Mouse (Mus musculus) ES-E14 (cell line): ENCODE measurements at regions not wholly inside any gene's neighbourhood (a gene's known extent, or its start where the extent isn't known, plus 50 kb on each side); places are given as distances from the start of the nearest gene placed in this dataset.
"Not testable (repeated sequence)": the region's sequence is repeated elsewhere in the genome, so short reads cannot be mapped to it uniquely, and the experiment has no call there.

Experiments
- DNase-seq: peaks from one replicate; pipeline ENCODE4 v3.0.0-alpha.2; 2013; ENCODE audit warnings: low read depth, low spot score
- H3K27ac ChIP-seq: 2 replicates; pipeline ENCODE4 v1.5.1; 2012; ENCODE audit warnings: low read depth, mild to moderate bottlenecking, low read length, moderate library complexity, mixed read lengths; ENCODE audit not compliant: poor library complexity, insufficient read depth, severe bottlenecking
- H3K36me3 ChIP-seq: 2 replicates; pipeline ENCODE4 v1.6.1; 2012; ENCODE audit warnings: mild to moderate bottlenecking, low read length, moderate library complexity, mixed read lengths; ENCODE audit not compliant: control insufficient read depth, poor library complexity, insufficient read depth, severe bottlenecking
- H3K4me1 ChIP-seq, 2 experiments: fragments of 150-350 bp in 1 of 2; sonication (generic) in 1 of 2; 2 replicates each; pipeline ENCODE4 v1.6.1; 2012; ENCODE audit warnings: low read length in 2 of 2, mild to moderate bottlenecking in 1 of 2, mixed read lengths in 1 of 2; ENCODE audit not compliant: control insufficient read depth in 2 of 2, insufficient read depth in 2 of 2, poor library complexity in 1 of 2
- H3K4me3 ChIP-seq, 2 experiments: fragments of 150-350 bp in 1 of 2; sonication (generic) in 1 of 2; 2 replicates each; pipeline ENCODE4 v1.5.1; 2012; ENCODE audit warnings: low read length in 2 of 2, low read depth in 1 of 2, mild to moderate bottlenecking in 1 of 2, mixed read lengths in 1 of 2; ENCODE audit not compliant: insufficient read depth in 1 of 2, poor library complexity in 1 of 2, severe bottlenecking in 1 of 2
- H3K9ac ChIP-seq: 2 replicates; pipeline ENCODE4 v1.6.1; 2012; ENCODE audit warnings: low read depth, mild to moderate bottlenecking, low read length, mixed read lengths; ENCODE audit not compliant: poor library complexity, insufficient read depth, severe bottlenecking
- H3K9me3 ChIP-seq: fragments of 150-350 bp; sonication (generic); 2 replicates; pipeline ENCODE4 v1.6.1; 2012; ENCODE audit warnings: low read depth, mild to moderate bottlenecking, low read length; ENCODE audit not compliant: control insufficient read depth, insufficient read depth
- CHD2 ChIP-seq: IDR thresholded peaks from 2 replicates; pipeline ENCODE4 v1.6.1; 2014; ENCODE audit warnings: mild to moderate bottlenecking, low read depth, low read length, inconsistent platforms
- HCFC1 ChIP-seq: IDR thresholded peaks from 2 replicates; pipeline ENCODE4 v1.6.1; 2012; ENCODE audit warnings: low read length, inconsistent platforms, borderline replicate concordance; ENCODE audit not compliant: insufficient read depth
- MAFK ChIP-seq: IDR thresholded peaks from 2 replicates; pipeline ENCODE4 v1.6.1; 2014; ENCODE audit warnings: mild to moderate bottlenecking, low read depth, low read length, inconsistent platforms; ENCODE audit not compliant: insufficient read depth
- ZC3H11A ChIP-seq: IDR thresholded peaks from 2 replicates; pipeline ENCODE4 v1.6.1; 2012; ENCODE audit warnings: low read depth, mild to moderate bottlenecking, inconsistent platforms, low read length, borderline replicate concordance
- ZNF384 ChIP-seq: IDR thresholded peaks from 2 replicates; pipeline ENCODE4 v1.6.1; 2012; ENCODE audit warnings: low read depth, low read length, inconsistent platforms
- in situ Hi-C, 2 experiments: fragments of 600-800 bp; cut with MboI; formaldehyde crosslinking; loops; one replicate each; pipeline ENCODE4 v1.15.1; 2025; ENCODE audit warnings: low sequenced_read_pairs in 2 of 2, inconsistent platforms in 1 of 2; ENCODE audit not compliant: unreplicated experiment in 2 of 2

GRCm38 (mm10) chr13:70096430-70097301 lies 294.5 kb downstream of the Med10 start:
- no peaks in the 10 kb centered on the region for H3K36me3 ChIP-seq
- no peaks in the 10 kb centered on the region for H3K4me1 ChIP-seq
- no peak overlapping the region for H3K9ac ChIP-seq
- no peak overlapping the region for H3K27ac ChIP-seq
- in situ Hi-C loops: no loop called here
- no peak for DNase-seq
- TF ChIP-seq MAFK (no peak), CHD2 (no peak), HCFC1 (no peak), ZC3H11A (no peak), ZNF384 (no peak)
- no peak overlapping the region for H3K4me3 ChIP-seq
- no peaks in the 10 kb centered on the region for H3K9me3 ChIP-seq

- H3K36me3 ChIP-seq, in situ Hi-C loops, H3K4me3 ChIP-seq, H3K9ac ChIP-seq, H3K27ac ChIP-seq, DNase-seq, H3K4me1 ChIP-seq, H3K9me3 ChIP-seq: not testable (repeated sequence)
These were observed 297.9 kb downstream of the Med10 start for GRCm38 (mm10) chr13:70100091-70100490.

GRCm38 (mm10) chr13:70103021-70103420 lies 300.8 kb downstream of the Med10 start:
- no peaks in the 10 kb centered on the region for H3K36me3 ChIP-seq
- H3K4me3 ChIP-seq: no peak overlapping the region
- TF ChIP-seq MAFK (no peak), HCFC1 (no peak), ZNF384 (no peak), ZC3H11A (no peak), CHD2 (no peak)
- no peaks in the 10 kb centered on the region for H3K4me1 ChIP-seq
- in situ Hi-C loops: no loop called here
- no peak for DNase-seq
- no peaks in the 10 kb centered on the region for H3K9me3 ChIP-seq
- no peak overlapping the region for H3K9ac ChIP-seq
- H3K27ac ChIP-seq: no peak overlapping the region

- H3K27ac ChIP-seq, H3K9me3 ChIP-seq, H3K36me3 ChIP-seq, DNase-seq, H3K9ac ChIP-seq, H3K4me3 ChIP-seq, H3K4me1 ChIP-seq, in situ Hi-C loops: not testable (repeated sequence)
These were observed 301.3 kb downstream of the Med10 start for GRCm38 (mm10) chr13:70103491-70103890.

GRCm38 (mm10) chr13:70103903-70104302 lies 301.7 kb downstream of the Med10 start:
- Histone ChIP-seq H3K9me3 (no peaks in the 10 kb centered on the region), H3K9ac (no peak overlapping the region), H3K36me3 (no peaks in the 10 kb centered on the region), H3K27ac (no peak overlapping the region), H3K4me3 (no peak overlapping the region), H3K4me1 (no peaks in the 10 kb centered on the region)
- TF ChIP-seq ZNF384 (no peak), HCFC1 (no peak), ZC3H11A (no peak), MAFK (no peak), CHD2 (no peak)
- in situ Hi-C loops: no loop called here
- no peak for DNase-seq
